ENCODE assay signal across 12 mouse cellular contexts in genomic region chr11:103352239-103352814, GRCm38 (mm10).
"Had no signal": no experiment of that assay in that cellular context is flagged by ENCODE, and none has a peak within 500 bp of the region (broad histone marks: within the 10 kb centered on the region; RNA-seq: fewer than 3 reads in every experiment).

No protein-coding gene starts in this region.

- H3K4me2 ChIP-seq: limb, embryonic 15.5 days; liver, embryonic 13.5 days; lung, embryonic 15.5 days; midbrain, embryonic 12.5 days had no signal

- ATAC-seq: inflammation-experienced regulatory T-cells, adult 6 months; midbrain, embryonic 16.5 days had no signal

- H3K36me3 ChIP-seq: limb, embryonic 15.5 days; midbrain, embryonic 12.5 days had no signal

- H3K4me3 ChIP-seq: left cerebral cortex, adult 2 months; limb, embryonic 15.5 days; liver, embryonic 13.5 days; lung, embryonic 15.5 days; midbrain, embryonic 12.5 days had no signal

- H3K27ac ChIP-seq: left cerebral cortex, adult 2 months; limb, embryonic 15.5 days; liver, embryonic 13.5 days; lung, embryonic 15.5 days; midbrain, embryonic 12.5 days had no signal

- H3K27me3 ChIP-seq: liver, embryonic 13.5 days had no signal

- DNase-seq: kidney, adult 18-20 months; kidney, postnatal 10 days; kidney, postnatal 4 days; liver, embryonic 13.5 days; right cerebral cortex, postnatal 14 days; thymus, postnatal 4 days had no signal

- H3K9me3 ChIP-seq: limb, embryonic 15.5 days; liver, embryonic 13.5 days; lung, embryonic 15.5 days had no signal

- H3K9ac ChIP-seq: limb, embryonic 15.5 days; liver, embryonic 13.5 days; lung, embryonic 15.5 days; midbrain, embryonic 12.5 days had no signal
